Mouse (Mus musculus) MEL-GATA-1-ER (cell line): ENCODE data around the gene Ssxb10.
"Not testable (repeated sequence)": the region's sequence is repeated elsewhere in the genome, so short reads cannot be mapped to it uniquely, and the experiment has no call there.

Source experiments
- DNase-seq: peaks from one replicate; pipeline ENCODE4 v3.0.0-alpha.2; 2012; ENCODE audit warnings: low read depth; ENCODE audit errors: extremely low read depth

Gene Ssxb10

DNA sequence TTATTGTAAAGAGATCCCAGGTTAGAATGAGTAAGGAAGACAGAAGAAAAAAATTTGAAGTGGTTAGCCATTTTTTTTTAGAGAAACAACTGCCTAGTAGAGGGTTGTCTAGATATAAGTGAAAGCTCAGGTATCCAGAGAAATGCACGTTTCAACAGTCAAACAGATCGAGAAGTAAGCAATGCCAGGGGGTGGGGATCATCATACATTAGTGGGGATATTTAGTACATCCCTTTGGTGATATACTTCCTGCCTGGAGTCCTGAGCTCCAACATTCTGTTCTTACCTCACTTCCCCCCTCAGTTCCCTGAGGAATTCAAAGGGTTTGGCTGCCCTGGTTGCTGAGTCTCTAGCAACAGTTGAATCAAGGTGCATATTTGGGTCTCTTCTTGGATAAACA, at the start of gene Ssxb10:
Gene Ssxb10 (plus strand): TSS at position 301 of the 400 bp plus-strand sequence.
- DNase-seq: no peak

DNA sequence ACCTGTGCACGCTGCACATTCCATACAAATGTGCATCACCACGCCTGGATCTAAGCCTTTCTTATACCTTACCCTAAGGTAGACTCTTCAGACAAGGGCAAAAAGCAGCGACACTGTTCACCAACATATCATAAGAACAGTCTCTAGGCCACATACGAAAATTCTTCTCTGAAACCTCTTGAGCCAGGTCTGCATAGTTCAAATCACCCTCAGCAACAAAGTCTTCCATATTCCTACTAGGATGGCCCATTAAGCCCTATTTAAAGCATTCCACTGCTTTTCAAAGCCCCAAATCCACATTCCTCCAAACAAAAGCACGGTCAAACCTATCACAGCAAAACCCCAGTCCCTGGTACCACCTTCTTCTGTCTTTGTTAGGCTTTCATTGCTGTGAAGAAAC, 38.6 kb upstream of the Ssxb10 start:
- DNase-seq: no peak

DNA sequence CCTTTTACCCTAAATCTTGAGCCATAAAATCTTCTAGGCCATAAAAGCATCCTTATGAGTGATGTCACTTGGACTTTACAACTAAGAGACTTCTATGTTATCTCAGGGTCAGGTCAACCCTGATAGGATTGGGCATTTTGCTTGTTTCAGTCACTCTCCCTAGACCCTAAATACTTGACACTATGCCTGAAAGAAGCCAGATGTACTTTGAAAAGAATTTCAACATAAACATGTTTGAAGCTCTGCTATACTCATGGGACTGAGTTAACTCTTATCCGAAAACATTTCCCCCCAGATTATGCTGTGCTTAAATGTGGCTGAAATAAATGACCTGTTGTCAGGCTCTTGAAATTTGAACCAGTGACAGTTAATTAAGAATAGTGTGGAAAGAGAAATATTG, 17.9 kb upstream of the Ssxb10 start:
- DNase-seq: no peak

DNA sequence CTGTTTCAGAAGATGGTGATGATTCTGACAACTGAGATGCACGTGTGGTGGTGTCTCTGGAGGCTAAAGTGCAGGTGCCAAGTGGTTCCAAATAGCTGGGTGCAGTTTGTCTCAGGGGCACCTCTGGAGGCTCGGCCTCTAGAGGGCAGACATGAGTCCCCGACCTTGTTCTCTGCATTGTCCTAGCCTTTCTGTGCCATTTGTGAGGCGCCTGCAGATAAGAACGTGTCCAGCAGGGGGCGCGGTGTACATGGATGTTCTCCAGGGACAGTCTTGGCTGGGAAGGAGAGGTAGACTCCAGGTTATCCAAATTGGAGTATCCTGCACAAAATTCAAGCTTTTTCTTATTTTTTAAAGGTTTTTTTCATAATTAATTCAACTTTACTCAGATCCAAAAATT, 12.3 kb upstream of the Ssxb10 start:
- DNase-seq: peak; percentile 66

DNA sequence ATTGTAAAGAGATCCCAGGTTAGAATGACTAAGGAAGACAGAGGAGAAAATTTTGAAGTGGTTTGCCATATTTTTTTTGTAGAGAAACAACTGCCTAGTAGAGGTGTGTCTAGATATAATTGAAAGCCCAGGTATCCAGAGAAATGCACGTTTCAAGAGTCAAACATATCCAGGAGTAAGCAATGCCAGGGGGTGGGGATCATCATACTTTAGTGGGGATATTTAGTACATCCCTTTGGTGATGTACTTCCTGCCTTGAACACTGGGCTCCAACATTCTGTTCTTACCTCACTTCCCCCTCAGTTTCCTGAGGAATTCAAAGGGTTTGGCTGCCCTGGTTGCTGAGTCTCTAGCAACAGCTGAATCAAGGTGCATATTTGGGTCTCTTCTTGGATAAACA, 39.5 kb downstream of the Ssxb10 start, which contains the start of gene Ssxb9:
Gene Ssxb9 (plus strand): TSS at position 301 of the 400 bp plus-strand sequence.
- DNase-seq: not testable (repeated sequence)
